Comparison of ENCODE assay signal across 8 mouse cellular contexts in the genomic region with DNA sequence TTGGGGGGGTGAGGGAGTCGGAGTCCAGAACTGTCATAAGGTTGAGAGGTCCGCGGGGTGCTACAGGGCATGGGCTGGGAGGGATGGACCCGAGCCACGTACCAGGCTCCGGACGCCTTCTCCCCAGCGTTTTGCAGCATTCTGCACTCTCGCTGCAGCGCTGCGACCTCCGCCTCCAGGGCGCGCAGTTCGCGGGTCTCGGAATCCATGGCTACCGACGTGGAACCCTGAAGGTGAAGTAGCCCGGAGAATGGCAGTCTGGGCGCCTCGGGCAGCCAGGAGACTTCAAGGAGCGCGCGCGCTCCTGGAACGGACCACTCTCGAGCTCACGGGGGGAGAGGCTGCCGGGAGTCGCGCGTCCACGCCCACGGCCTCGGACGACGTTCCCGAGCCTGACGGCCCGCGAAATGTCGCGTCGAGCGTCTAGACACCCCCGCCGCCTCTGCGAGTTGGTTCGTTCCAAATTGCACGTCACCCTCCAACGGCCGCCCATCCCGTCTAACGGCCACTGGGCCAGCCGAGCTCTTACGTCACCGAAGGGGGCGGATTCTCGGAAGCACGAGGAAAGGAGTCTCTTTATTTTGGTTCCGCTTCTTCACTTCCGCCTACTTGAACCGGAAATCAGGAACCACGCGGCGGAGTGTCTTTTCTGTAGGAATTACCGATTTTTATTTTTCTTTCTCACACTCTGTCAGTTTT. TPM values are rescaled to one million over a fixed set of nuclear protein-coding genes. Genes with fewer than 3 reads are reported as not detected.
DNase-seq lines count a peak whose midpoint lies in the region; ATAC-seq lines count a peak whose summit lies in the region.

Gene Cenpp, minus strand, starts transcription at position 305 of the 699 bp plus-strand sequence.
Gene Nol8, plus strand, starts transcription at position 598 of the 699 bp plus-strand sequence.

- peak; percentile 99 to 100 for DNase-seq in adrenal gland, adult (ENCODE audit: inconsistent age in 2 of 2, low spot score in 1 of 2)
- DNase-seq in embryo, embryonic 10.5 days (ENCODE audit: low spot score): peak; percentile 99
- DNase-seq in gastrocnemius, postnatal 14 days: peak; percentile 100
- peak; percentile 99 to 100 for DNase-seq in left cerebral cortex, postnatal 10 days (ENCODE audit: extremely low spot score in 1 of 2, low spot score in 2 of 2)
- peak; percentile 99 for DNase-seq in right cerebral cortex, postnatal 25 days
- peak; percentile 99 to 100 for DNase-seq in urinary bladder, postnatal 4 days (ENCODE audit: low spot score in 2 of 2)

- peak; percentile 96 for ATAC-seq in inflammation-experienced regulatory T-cells, adult 6 months
- ATAC-seq in megakaryocyte-erythroid progenitor cell, adult 5-6 weeks (replicated peaks; ENCODE audit: low FRiP score, low TSS enrichment, poor library complexity, severe bottlenecking): peak; percentile 96

- intact Hi-C loops in gastrocnemius, postnatal 14 days (cut with DNase I; ENCODE audit: low total_unique reads): no loop called here
- intact Hi-C loops in left cerebral cortex, postnatal 10 days (cut with DNase I): no loop called here

RNA-seq across cellular contexts. Expression of gene Cenpp, which starts in this region (rescaled TPM):
- total RNA-seq in gastrocnemius, postnatal 14 days (2021): 1 to 10 TPM; 1.6 to 2.1 TPM
- 10 to 100 TPM in 1 of 3 experiments, 1 to 10 TPM in 2; 1.8 to 19.9 (median 2.4) TPM for polyA plus RNA-seq in inflammation-experienced regulatory T-cells, adult 6 months (2017; shearing (Covaris generic))
- total RNA-seq in left cerebral cortex, postnatal 10 days (2021): 1 to 10 TPM; 1.5 to 1.6 TPM
- 44.6 and 44.7 TPM in 2 replicates for total RNA-seq in megakaryocyte-erythroid progenitor cell, adult 5-6 weeks (2014; fragmentation: Nextera tagmentation)
- 33.8 and 43.8 TPM in 2 replicates for total RNA-seq in megakaryocyte-erythroid progenitor cell, adult 5-6 weeks (2017)

RNA-seq across cellular contexts. Expression of gene Nol8, which starts in this region (rescaled TPM):
- total RNA-seq in gastrocnemius, postnatal 14 days (2021): 1 to 10 TPM; 6.7 to 8.4 TPM
- polyA plus RNA-seq in inflammation-experienced regulatory T-cells, adult 6 months (2017; shearing (Covaris generic)): 10 to 100 TPM; 34.3 to 55.6 (median 46.8) TPM
- 10 to 100 TPM; 19.8 to 24.7 TPM for total RNA-seq in left cerebral cortex, postnatal 10 days (2021)
- total RNA-seq in megakaryocyte-erythroid progenitor cell, adult 5-6 weeks (2014; fragmentation: Nextera tagmentation): 43.9 and 63.1 TPM in 2 replicates
- 60.7 and 71.4 TPM in 2 replicates for total RNA-seq in megakaryocyte-erythroid progenitor cell, adult 5-6 weeks (2017)

Comparison
In these comparisons a context has a peak if more than half of its experiments do, and no peak if none do; other contexts are left out.
1. Peak in every context shown above with its lines: DNase-seq and ATAC-seq.
2. RNA of gene Cenpp (total RNA-seq): 33.8 to 44.7 TPM in megakaryocyte-erythroid progenitor cell, adult 5-6 weeks; 1.6 to 2.1 TPM in gastrocnemius, postnatal 14 days and 1.5 to 1.6 TPM in left cerebral cortex, postnatal 10 days; every median in the first group is over 10 times any median in the second.